Mouse (Mus musculus): ENCODE measurements around the gene L3mbtl3. TPM values are rescaled to one million over a fixed set of nuclear protein-coding genes. Genes with fewer than 3 reads are reported as not detected.

L3mbtl3 gene
- polyA plus RNA-seq, 1 experiment, result 3.5 TPM

GRCm38 (mm10) chr10:26297200-26297599 lies 78.6 kb downstream of the L3mbtl3 start:
- Histone ChIP-seq H3K4me3 (ENCODE audit: low read depth, low read length) (no peak overlapping the region), H3K27me3 (ENCODE audit: control insufficient read depth, insufficient read depth, low read length) (no peaks in the 10 kb centered on the region), H3K4me1 (ENCODE audit: control insufficient read depth, insufficient read depth, insufficient read length, low read length) (no peaks in the 10 kb centered on the region), H3K27ac (ENCODE audit: insufficient read depth, low read depth, low read length) (no peak overlapping the region), H3K36me3 (ENCODE audit: control insufficient read depth, insufficient read depth, low read length) (peaks cover 10% of the 10 kb centered on the region)
- 81% methylated on average over 3 of the region's 3 CpGs for WGBS
- TF ChIP-seq POLR2A (IDR thresholded peaks at IDR 0.05; ENCODE audit: low read depth, low read length) (no peak), CTCF (IDR thresholded peaks at IDR 0.05; ENCODE audit: extremely low read depth, insufficient read length, insufficient replicate concordance, low read depth, low read length) (no peak)

GRCm38 (mm10) chr10:26287136-26287535 lies 88.6 kb downstream of the L3mbtl3 start:
- no peak for TF ChIP-seq CTCF (IDR thresholded peaks at IDR 0.05; ENCODE audit: extremely low read depth, insufficient read length, insufficient replicate concordance, low read depth, low read length)
- TF ChIP-seq POLR2A (IDR thresholded peaks at IDR 0.05; ENCODE audit: low read depth, low read length), result no peak
- H3K27ac ChIP-seq (ENCODE audit: insufficient read depth, low read depth, low read length), result no peak overlapping the region
- peaks cover 10% of the 10 kb centered on the region for H3K36me3 ChIP-seq (ENCODE audit: control insufficient read depth, insufficient read depth, low read length)
- H3K27me3 ChIP-seq (ENCODE audit: control insufficient read depth, insufficient read depth, low read length), result no peaks in the 10 kb centered on the region
- no peak overlapping the region for H3K4me3 ChIP-seq (ENCODE audit: low read depth, low read length)
- 83% methylated on average over 7 of the region's 7 CpGs for WGBS
- no peaks in the 10 kb centered on the region for H3K4me1 ChIP-seq (ENCODE audit: control insufficient read depth, insufficient read depth, insufficient read length, low read length)

- H3K27ac ChIP-seq (ENCODE audit: insufficient read depth, low read depth, low read length), result no peak overlapping the region
- no peaks in the 10 kb centered on the region for H3K27me3 ChIP-seq (ENCODE audit: control insufficient read depth, insufficient read depth, low read length)
- WGBS, result 90% methylated on average over 8 of the region's 8 CpGs
- H3K4me1 ChIP-seq (ENCODE audit: control insufficient read depth, insufficient read depth, insufficient read length, low read length), result no peaks in the 10 kb centered on the region
- H3K36me3 ChIP-seq (ENCODE audit: control insufficient read depth, insufficient read depth, low read length), result peaks cover 34% of the 10 kb centered on the region
- no peak for TF ChIP-seq POLR2A (IDR thresholded peaks at IDR 0.05; ENCODE audit: low read depth, low read length)
- no peak for TF ChIP-seq CTCF (IDR thresholded peaks at IDR 0.05; ENCODE audit: extremely low read depth, insufficient read length, insufficient replicate concordance, low read depth, low read length)
- H3K4me3 ChIP-seq (ENCODE audit: low read depth, low read length), result no peak overlapping the region
Measured at GRCm38 (mm10) chr10:26280009-26280408, 95.8 kb downstream of the L3mbtl3 start.

GRCm38 (mm10) chr10:26275414-26275813 lies 100.4 kb downstream of the L3mbtl3 start:
- 93% methylated on average over 6 of the region's 6 CpGs for WGBS
- H3K36me3 ChIP-seq (ENCODE audit: control insufficient read depth, insufficient read depth, low read length), result peaks cover 30% of the 10 kb centered on the region
- no peak overlapping the region for H3K27ac ChIP-seq (ENCODE audit: insufficient read depth, low read depth, low read length)
- H3K27me3 ChIP-seq (ENCODE audit: control insufficient read depth, insufficient read depth, low read length), result no peaks in the 10 kb centered on the region
- TF ChIP-seq CTCF (IDR thresholded peaks at IDR 0.05; ENCODE audit: extremely low read depth, insufficient read length, insufficient replicate concordance, low read depth, low read length) (no peak), POLR2A (IDR thresholded peaks at IDR 0.05; ENCODE audit: low read depth, low read length) (no peak)
- H3K4me3 ChIP-seq (ENCODE audit: low read depth, low read length), result no peak overlapping the region
- H3K4me1 ChIP-seq (ENCODE audit: control insufficient read depth, insufficient read depth, insufficient read length, low read length), result no peaks in the 10 kb centered on the region

GRCm38 (mm10) chr10:26263744-26264459 lies 111.9 kb downstream of the L3mbtl3 start:
- TF ChIP-seq POLR2A (IDR thresholded peaks at IDR 0.05; ENCODE audit: low read depth, low read length) (no peak), CTCF (IDR thresholded peaks at IDR 0.05; ENCODE audit: extremely low read depth, insufficient read length, insufficient replicate concordance, low read depth, low read length) (no peak)
- no peaks in the 10 kb centered on the region for H3K4me1 ChIP-seq (ENCODE audit: control insufficient read depth, insufficient read depth, insufficient read length, low read length)
- no peak overlapping the region for H3K4me3 ChIP-seq (ENCODE audit: low read depth, low read length)
- H3K36me3 ChIP-seq (ENCODE audit: control insufficient read depth, insufficient read depth, low read length), result no peaks in the 10 kb centered on the region
- no peaks in the 10 kb centered on the region for H3K27me3 ChIP-seq (ENCODE audit: control insufficient read depth, insufficient read depth, low read length)
- WGBS, result 68% methylated on average over 3 of the region's 3 CpGs
- no peak overlapping the region for H3K27ac ChIP-seq (ENCODE audit: insufficient read depth, low read depth, low read length)

- H3K4me3 ChIP-seq (ENCODE audit: low read depth, low read length), result no peak overlapping the region
- H3K36me3 ChIP-seq (ENCODE audit: control insufficient read depth, insufficient read depth, low read length), result no peaks in the 10 kb centered on the region
- H3K27me3 ChIP-seq (ENCODE audit: control insufficient read depth, insufficient read depth, low read length), result no peaks in the 10 kb centered on the region
- 64% methylated on average over 4 of the region's 4 CpGs for WGBS
- no peak overlapping the region for H3K27ac ChIP-seq (ENCODE audit: insufficient read depth, low read depth, low read length)
- no peaks in the 10 kb centered on the region for H3K4me1 ChIP-seq (ENCODE audit: control insufficient read depth, insufficient read depth, insufficient read length, low read length)
- TF ChIP-seq POLR2A (IDR thresholded peaks at IDR 0.05; ENCODE audit: low read depth, low read length) (no peak), CTCF (IDR thresholded peaks at IDR 0.05; ENCODE audit: extremely low read depth, insufficient read length, insufficient replicate concordance, low read depth, low read length) (no peak)
Measured at GRCm38 (mm10) chr10:26259908-26260307, 115.9 kb downstream of the L3mbtl3 start.

GRCm38 (mm10) chr10:26249426-26250165 lies 126.2 kb downstream of the L3mbtl3 start:
- H3K27me3 ChIP-seq (ENCODE audit: control insufficient read depth, insufficient read depth, low read length), result no peaks in the 10 kb centered on the region
- 73% methylated on average over 7 of the region's 7 CpGs for WGBS
- no peak overlapping the region for H3K4me3 ChIP-seq (ENCODE audit: low read depth, low read length)
- H3K36me3 ChIP-seq (ENCODE audit: control insufficient read depth, insufficient read depth, low read length), result no peaks in the 10 kb centered on the region
- H3K27ac ChIP-seq (ENCODE audit: insufficient read depth, low read depth, low read length), result no peak overlapping the region
- TF ChIP-seq CTCF (IDR thresholded peaks at IDR 0.05; ENCODE audit: extremely low read depth, insufficient read length, insufficient replicate concordance, low read depth, low read length) (no peak), POLR2A (IDR thresholded peaks at IDR 0.05; ENCODE audit: low read depth, low read length) (no peak)
- H3K4me1 ChIP-seq (ENCODE audit: control insufficient read depth, insufficient read depth, insufficient read length, low read length), result no peaks in the 10 kb centered on the region
